Mouse (Mus musculus) olfactory bulb, adult 2 months (tissue): ENCODE data around the gene Srp68.

Experiments used
- CTCF ChIP-seq: fragments of 200-500 bp; IDR thresholded peaks from 2 replicates; pipeline ENCODE4 v1.5.1; 2012; ENCODE audit warnings: low read depth, mild to moderate bottlenecking, low read length, moderate library complexity; ENCODE audit not compliant: insufficient read depth
- POLR2A ChIP-seq: fragments of 200-500 bp; IDR thresholded peaks from 2 replicates; pipeline ENCODE4 v1.6.1; 2012; ENCODE audit warnings: mild to moderate bottlenecking, low read depth, low read length, moderate library complexity; ENCODE audit not compliant: insufficient read depth

DNA sequence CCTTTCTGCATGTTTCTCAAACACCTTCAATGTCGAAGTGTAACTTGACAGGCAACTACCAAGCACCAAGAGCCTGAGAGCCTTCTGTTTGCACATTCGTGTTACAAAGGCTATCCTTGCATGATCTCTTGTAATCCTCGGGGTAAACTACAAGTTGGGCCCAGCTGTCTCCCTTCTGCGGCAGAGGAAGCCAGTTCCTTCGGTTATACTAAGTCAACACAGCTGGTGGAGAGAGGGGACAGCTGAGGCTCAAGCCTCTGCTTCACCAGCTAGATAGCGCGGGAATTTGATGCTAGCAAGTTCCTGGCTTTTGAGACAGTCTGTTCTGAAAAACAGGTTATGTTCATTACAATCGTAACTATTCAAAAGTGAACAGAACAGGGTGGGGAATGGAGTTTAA is 38.3 kb upstream of the Srp68 start:
- no peak for TF ChIP-seq POLR2A
- no peak for TF ChIP-seq CTCF
